Mouse (Mus musculus) cortical plate, adult 2 months (tissue): ENCODE measurements around the gene Lrp8. TPM values are rescaled to one million over a fixed set of nuclear protein-coding genes. Genes with fewer than 3 reads are reported as not detected.

Experiments
- H3K27ac ChIP-seq: fragments of 200-500 bp; 2 replicates; pipeline ENCODE4 v1.5.1; 2012; ENCODE audit warnings: low read length, control low read depth, inconsistent platforms; ENCODE audit not compliant: insufficient read depth
- H3K4me1 ChIP-seq: fragments of 200-500 bp; 2 replicates; pipeline ENCODE4 v1.6.1; 2011; ENCODE audit warnings: low read length; ENCODE audit not compliant: control insufficient read depth, insufficient read depth
- H3K4me3 ChIP-seq: fragments of 200-500 bp; 2 replicates; pipeline ENCODE4 v1.5.1; 2011; ENCODE audit warnings: mild to moderate bottlenecking, low read length, control low read depth; ENCODE audit not compliant: insufficient read depth
- CTCF ChIP-seq: fragments of 200-500 bp; IDR thresholded peaks from 2 replicates; pipeline ENCODE4 v1.5.1; 2011; ENCODE audit warnings: mild to moderate bottlenecking, control low read depth, low read length; ENCODE audit not compliant: insufficient read depth; ENCODE audit errors: extremely low read depth
- POLR2A ChIP-seq: fragments of 200-500 bp; IDR thresholded peaks from 2 replicates; pipeline ENCODE4 v1.6.1; 2011; ENCODE audit warnings: mild to moderate bottlenecking, low read length, control low read depth; ENCODE audit not compliant: insufficient read depth; ENCODE audit errors: extremely low read depth
- polyA plus RNA-seq: library from polyadenylated mRNA; depleted of rRNA; stranded (reverse); fragments of >200 nt; gene quantifications from 2 replicates; pipeline ENCODE4 v1.2.3, GENCODE M21; 2012

Lrp8 gene
- polyA plus RNA-seq, 1 experiment: 45.1 TPM

DNA sequence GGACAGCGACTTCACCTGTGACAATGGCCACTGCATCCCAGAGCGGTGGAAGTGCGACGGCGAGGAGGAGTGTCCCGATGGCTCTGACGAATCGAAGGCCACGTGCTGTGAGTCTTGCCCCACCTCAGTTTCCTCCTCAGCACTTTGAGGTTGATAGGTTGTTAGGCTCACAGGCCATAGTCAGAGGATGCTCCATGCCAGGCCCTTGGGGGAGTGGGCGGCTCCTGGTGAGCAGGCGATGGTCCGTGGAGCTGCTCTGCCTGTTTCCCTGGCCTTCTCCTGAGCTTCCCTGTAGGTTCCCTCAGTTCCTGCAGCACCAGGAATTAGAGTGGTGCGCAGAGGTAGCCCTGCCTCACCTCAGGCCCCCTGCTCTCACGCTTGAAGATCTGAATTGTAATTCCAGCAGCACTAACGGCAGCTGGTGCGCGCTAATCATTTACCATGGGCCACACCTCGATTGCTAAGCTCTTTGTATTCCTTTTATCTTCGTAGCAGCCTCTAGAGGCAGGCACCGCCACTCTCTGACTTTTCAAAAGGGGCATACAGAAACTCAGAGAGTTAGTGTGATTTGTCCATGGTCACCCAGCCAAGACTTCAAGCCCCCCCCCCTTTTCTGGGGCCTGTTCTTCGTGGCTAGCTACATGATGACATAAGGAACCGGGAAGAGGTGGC, 32.7 kb downstream of the Lrp8 start:
- no peak overlapping the region for H3K4me3 ChIP-seq
- H3K4me1 ChIP-seq: peaks cover 19% of the 10 kb centered on the region
- TF ChIP-seq POLR2A: no peak
- TF ChIP-seq CTCF: no peak
- no peak overlapping the region for H3K27ac ChIP-seq

GRCm38 (mm10) chr4:107835508-107835909, 33.4 kb downstream of the Lrp8 start:
- H3K4me1 ChIP-seq: peaks cover 13% of the 10 kb centered on the region
- no peak overlapping the region for H3K4me3 ChIP-seq
- H3K27ac ChIP-seq: no peak overlapping the region
- TF ChIP-seq CTCF: no peak
- TF ChIP-seq POLR2A: no peak

- TF ChIP-seq CTCF: no peak
- TF ChIP-seq POLR2A: no peak
- Histone ChIP-seq H3K27ac (no peak overlapping the region), H3K4me1 (peaks cover 7% of the 10 kb centered on the region), H3K4me3 (no peak overlapping the region)
Measured at GRCm38 (mm10) chr4:107836758-107837157, 34.7 kb downstream of the Lrp8 start.

DNA sequence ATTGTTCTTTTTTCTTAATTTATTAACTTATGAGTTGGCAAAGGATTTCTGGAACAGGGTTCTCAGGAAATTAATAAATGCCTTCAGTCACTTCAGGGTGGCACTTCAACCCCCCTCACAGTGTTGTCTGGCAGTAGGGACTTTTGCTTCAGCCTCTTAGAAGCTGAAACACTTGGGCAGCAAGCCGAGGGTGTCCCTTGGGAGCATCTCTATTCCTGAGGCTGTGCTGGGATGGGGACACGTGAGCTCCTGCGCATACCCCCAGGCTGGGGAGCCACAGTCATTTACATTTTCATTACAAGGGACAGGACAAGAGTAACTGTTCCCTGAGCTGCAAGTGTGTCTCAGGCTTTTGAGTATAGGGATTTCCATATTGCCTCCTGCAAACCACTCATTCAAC, 35.8 kb downstream of the Lrp8 start:
- H3K27ac ChIP-seq: no peak overlapping the region
- TF ChIP-seq CTCF: no peak
- TF ChIP-seq POLR2A: no peak
- H3K4me1 ChIP-seq: peaks cover 7% of the 10 kb centered on the region
- H3K4me3 ChIP-seq: no peak overlapping the region

DNA sequence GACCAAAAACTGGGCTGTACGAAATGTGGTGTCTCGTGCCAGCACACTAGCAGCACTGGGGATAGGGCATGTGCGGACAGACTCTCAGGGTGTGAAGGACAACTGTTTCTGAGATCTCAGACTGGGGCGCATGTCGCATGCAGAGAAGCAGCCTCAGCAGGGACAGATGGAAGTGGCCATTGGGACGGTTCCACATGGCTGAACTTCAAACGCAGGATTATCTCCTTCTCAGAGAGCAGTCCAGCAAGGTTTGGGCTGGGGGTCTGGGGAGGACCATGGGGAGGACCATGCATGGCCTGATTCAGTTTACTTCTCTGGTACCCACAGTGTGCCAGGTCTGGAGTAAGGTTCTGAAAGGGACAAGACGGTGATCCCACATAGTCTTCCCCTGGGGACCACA, 41.6 kb downstream of the Lrp8 start:
- no peak overlapping the region for H3K4me3 ChIP-seq
- H3K4me1 ChIP-seq: 0 out of 2 replicates have a peak, but pooled peaks cover 2% of the 10 kb centered on the region
- no peak overlapping the region for H3K27ac ChIP-seq
- TF ChIP-seq POLR2A (no peak), CTCF (no peak)

DNA sequence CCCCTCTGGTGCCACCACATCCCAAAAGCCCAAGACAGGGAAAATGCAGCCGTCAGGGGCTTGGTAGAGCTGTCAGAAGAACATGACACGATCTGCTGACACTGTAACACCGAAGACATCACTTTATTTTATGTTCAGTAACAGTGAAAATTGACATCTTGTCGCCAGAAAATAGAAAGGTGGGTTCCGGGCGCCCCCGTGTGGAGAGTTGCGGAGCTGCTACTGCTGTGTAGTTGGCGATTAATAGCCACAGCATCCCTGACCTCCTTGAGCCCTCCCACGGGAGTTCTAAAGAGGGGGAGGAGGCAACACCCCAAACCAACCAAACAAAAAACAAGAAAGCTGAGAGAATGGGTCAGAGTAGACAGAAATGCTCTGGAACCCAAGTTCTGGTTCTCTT, 42.9 kb downstream of the Lrp8 start:
- no peak overlapping the region for H3K27ac ChIP-seq
- H3K4me3 ChIP-seq: no peak overlapping the region
- H3K4me1 ChIP-seq: 0 out of 2 replicates have a peak, but pooled peaks cover 2% of the 10 kb centered on the region
- TF ChIP-seq CTCF (peak; percentile 67), POLR2A (no peak)

- no peak overlapping the region for H3K27ac ChIP-seq
- TF ChIP-seq CTCF: no peak
- TF ChIP-seq POLR2A: no peak
- 0 out of 2 replicates have a peak, but pooled peaks cover 2% of the 10 kb centered on the region for H3K4me1 ChIP-seq
- no peak overlapping the region for H3K4me3 ChIP-seq
Measured at GRCm38 (mm10) chr4:107846795-107847194, 44.7 kb downstream of the Lrp8 start.

- H3K27ac ChIP-seq: no peak overlapping the region
- TF ChIP-seq POLR2A (no peak), CTCF (no peak)
- H3K4me3 ChIP-seq: no peak overlapping the region
- H3K4me1 ChIP-seq: 0 out of 2 replicates have a peak, but pooled peaks cover 2% of the 10 kb centered on the region
Measured at GRCm38 (mm10) chr4:107848546-107848945, 46.5 kb downstream of the Lrp8 start.

- Histone ChIP-seq H3K27ac (no peak overlapping the region), H3K4me1 (0 out of 2 replicates have a peak, but pooled peaks cover 2% of the 10 kb centered on the region), H3K4me3 (no peak overlapping the region)
- TF ChIP-seq POLR2A: no peak
Measured at GRCm38 (mm10) chr4:107849621-107850020, 47.6 kb downstream of the Lrp8 start.

- TF ChIP-seq CTCF: no peak
- TF ChIP-seq POLR2A: no peak
- no peak overlapping the region for H3K27ac ChIP-seq
- no peak overlapping the region for H3K4me3 ChIP-seq
- H3K4me1 ChIP-seq: 0 out of 2 replicates have a peak, but pooled peaks cover 2% of the 10 kb centered on the region
Measured at GRCm38 (mm10) chr4:107850091-107850490, 48.0 kb downstream of the Lrp8 start.

GRCm38 (mm10) chr4:107853333-107853732, 51.3 kb downstream of the Lrp8 start:
- no peaks in the 10 kb centered on the region for H3K4me1 ChIP-seq
- TF ChIP-seq POLR2A (no peak), CTCF (no peak)
- no peak overlapping the region for H3K27ac ChIP-seq
- H3K4me3 ChIP-seq: no peak overlapping the region

DNA sequence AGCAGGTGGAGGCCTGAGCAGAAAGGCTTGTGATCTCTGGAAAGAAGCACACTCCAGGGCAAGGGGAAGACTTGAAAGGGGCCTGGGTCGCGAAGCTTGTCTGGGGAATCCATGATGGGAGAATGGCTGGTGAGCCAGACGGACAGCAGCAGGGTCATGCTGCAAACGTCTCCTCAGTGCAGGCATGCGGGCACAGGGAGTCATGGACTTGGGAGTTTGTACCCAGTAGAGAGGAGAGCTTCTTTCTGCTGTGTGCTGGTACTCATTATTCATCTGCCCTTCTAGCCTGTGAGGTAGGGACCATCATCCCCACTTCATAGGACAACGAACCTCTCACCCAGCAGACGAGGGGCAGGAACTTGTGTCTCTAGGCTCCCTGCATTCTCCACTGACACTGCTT, 51.8 kb downstream of the Lrp8 start:
- Histone ChIP-seq H3K27ac (no peak overlapping the region), H3K4me1 (no peaks in the 10 kb centered on the region), H3K4me3 (no peak overlapping the region)
- TF ChIP-seq CTCF: no peak
- TF ChIP-seq POLR2A: no peak
